Mouse (Mus musculus) embryonic stem cell, embryonic (primary cell): ENCODE data around the gene Ablim2.

Source experiments
- CTCF ChIA-PET, 4 experiments: fragments of 300-600 bp in 2 of 4; fragments of 350-600 bp in 2 of 4; sonication (Branson Sonifier 250); formaldehyde crosslinking; loops; one replicate each; lab custom pipeline; 2022; ENCODE audit warnings: inconsistent platforms in 2 of 4; lab: Charles Lee
- POLR2A ChIA-PET, 4 experiments: fragments of 300-600 bp in 2 of 4; fragments of 350-600 bp in 2 of 4; sonication (Branson Sonifier 250); formaldehyde crosslinking; loops; one replicate each; lab custom pipeline; 2022; ENCODE audit warnings: antibody characterized with exemption in 4 of 4, inconsistent platforms in 1 of 4; lab: Charles Lee

Ablim2 gene

GRCm38 (mm10) chr5:35907633-35908426 lies 150.2 kb downstream of the Ablim2 start:
- ChIA-PET CTCF (interaction anchor here in 2 of 4 experiments (0.6 to 1.6 kb wide), 3 partner anchors 69 to 150 kb away, joined by 3 to 4 read pairs (median 3); no protein-coding TSS in a partner anchor), POLR2A (interaction anchor here in 3 of 4 experiments (0.8 to 2.4 kb wide), 9 partner anchors 7 to 406 kb away, joined by 3 to 13 read pairs (median 3); partner anchors contain the start of gene Afap1 (in 1 of the 3))

GRCm38 (mm10) chr5:35908626-35909443 lies 151.2 kb downstream of the Ablim2 start:
- ChIA-PET POLR2A (interaction anchor here in 3 of 4 experiments (0.7 to 2.4 kb wide), 8 partner anchors 8 to 57 kb away, joined by 3 to 13 read pairs (median 4); partner anchors contain the start of gene Afap1 (in 1 of the 3)), CTCF (interaction anchor here in 1 of 4 experiments (1.6 kb wide), 1 partner anchor 68 kb away, joined by 4 read pairs; no protein-coding TSS in a partner anchor)

GRCm38 (mm10) chr5:35915629-35916300 lies 158.1 kb downstream of the Ablim2 start:
- CTCF ChIA-PET: interaction anchor here in 3 of 4 experiments (0.5 to 1.8 kb wide), 4 partner anchors 28 to 72 kb away, joined by 4 to 7 read pairs (median 5); no protein-coding TSS in a partner anchor
- POLR2A ChIA-PET: interaction anchor here in 2 of 4 experiments (0.6 to 3.1 kb wide), 5 partner anchors 11 to 126 kb away, joined by 3 to 17 read pairs (median 3); partner anchors contain the start of gene Afap1 (in 1 of the 2)

GRCm38 (mm10) chr5:35916666-35917065 lies 159.0 kb downstream of the Ablim2 start:
- CTCF ChIA-PET: interaction anchor here in 2 of 4 experiments (0.5 to 1.6 kb wide), 3 partner anchors 42 to 73 kb away, joined by 5 to 7 read pairs (median 5); no protein-coding TSS in a partner anchor
- POLR2A ChIA-PET: interaction anchor here in 2 of 4 experiments (0.6 to 3.3 kb wide), 7 partner anchors 12 to 126 kb away, joined by 3 to 17 read pairs (median 4); partner anchors contain the start of gene Afap1 (in 1 of the 2)

- ChIA-PET CTCF (interaction anchor here in 3 of 4 experiments (0.7 to 1.2 kb wide), 4 partner anchors 30 to 1914 kb away, joined by 3 to 7 read pairs (median 5); no protein-coding TSS in a partner anchor), POLR2A (interaction anchor here (0.7 to 3.3 kb wide), 12 partner anchors 9 to 613 kb away, joined by 3 to 17 read pairs (median 5); partner anchors contain the start of gene Afap1 (in 1 of the 4))
Measured at GRCm38 (mm10) chr5:35918387-35918786, 160.7 kb downstream of the Ablim2 start.

- ChIA-PET CTCF (interaction anchor here in 1 of 4 experiments (0.5 to 0.7 kb wide), 2 partner anchors 52 to 411 kb away, joined by 3 read pairs; no protein-coding TSS in a partner anchor), POLR2A (interaction anchor here in 1 of 4 experiments (0.9 kb wide), 1 partner anchor 12 kb away, joined by 3 read pairs; no protein-coding TSS in a partner anchor)
Measured at GRCm38 (mm10) chr5:35920076-35920475, 162.4 kb downstream of the Ablim2 start.

- ChIA-PET POLR2A (interaction anchor here in 2 of 4 experiments (0.7 to 1.6 kb wide), 3 partner anchors 12 to 18 kb away, joined by 3 read pairs; no protein-coding TSS in a partner anchor), CTCF (interaction anchor here in 3 of 4 experiments (0.5 to 1.0 kb wide), 4 partner anchors 51 to 411 kb away, joined by 3 to 4 read pairs (median 3); no protein-coding TSS in a partner anchor)
Measured at GRCm38 (mm10) chr5:35920557-35920956, 162.9 kb downstream of the Ablim2 start.

GRCm38 (mm10) chr5:35921141-35921540 lies 163.5 kb downstream of the Ablim2 start:
- CTCF ChIA-PET: interaction anchor here in 3 of 4 experiments (0.6 to 1.4 kb wide), 6 partner anchors 25 to 328 kb away, joined by 3 to 4 read pairs (median 4); no protein-coding TSS in a partner anchor
- POLR2A ChIA-PET: interaction anchor here in 3 of 4 experiments (0.7 to 2.3 kb wide), 7 partner anchors 13 to 21 kb away, joined by 3 to 7 read pairs (median 3); no protein-coding TSS in a partner anchor

- ChIA-PET POLR2A (interaction anchor here in 3 of 4 experiments (0.7 to 2.3 kb wide), 6 partner anchors 13 to 28 kb away, joined by 3 to 7 read pairs (median 4); partner anchors contain the start of gene Afap1 (in 1 of the 3)), CTCF (interaction anchor here (0.7 to 1.5 kb wide), 8 partner anchors 24 to 329 kb away, joined by 3 to 5 read pairs (median 4); no protein-coding TSS in a partner anchor)
Measured at GRCm38 (mm10) chr5:35921595-35922254, 164.0 kb downstream of the Ablim2 start.

GRCm38 (mm10) chr5:35923448-35923847 lies 165.8 kb downstream of the Ablim2 start:
- ChIA-PET POLR2A (interaction anchor here in 2 of 4 experiments (1.1 to 2.3 kb wide), 2 partner anchors 16 kb away, joined by 3 to 7 read pairs; no protein-coding TSS in a partner anchor), CTCF (no interaction called here)

- ChIA-PET POLR2A (interaction anchor here in 2 of 4 experiments (0.5 to 1.2 kb wide), 2 partner anchors 19 to 23 kb away, joined by 3 to 4 read pairs; no protein-coding TSS in a partner anchor), CTCF (interaction anchor here in 1 of 4 experiments (1.1 kb wide), 1 partner anchor 57 kb away, joined by 3 read pairs; no protein-coding TSS in a partner anchor)
Measured at GRCm38 (mm10) chr5:35925171-35925634, 167.5 kb downstream of the Ablim2 start.

GRCm38 (mm10) chr5:35926511-35926910 lies 168.8 kb downstream of the Ablim2 start:
- ChIA-PET CTCF (no interaction called here), POLR2A (no interaction called here)

GRCm38 (mm10) chr5:35931296-35931695 lies 173.6 kb downstream of the Ablim2 start:
- POLR2A ChIA-PET: interaction anchor here in 2 of 4 experiments (0.5 to 0.6 kb wide), 2 partner anchors 139 to 403 kb away, joined by 3 to 7 read pairs; no protein-coding TSS in a partner anchor
- CTCF ChIA-PET: interaction anchor here in 1 of 4 experiments (0.6 kb wide), 1 partner anchor 49 kb away, joined by 6 read pairs; no protein-coding TSS in a partner anchor

GRCm38 (mm10) chr5:35933059-35933458 lies 175.4 kb downstream of the Ablim2 start:
- CTCF ChIA-PET: interaction anchor here in 1 of 4 experiments (1.0 kb wide), 1 partner anchor 13 kb away, joined by 3 read pairs; no protein-coding TSS in a partner anchor
- POLR2A ChIA-PET: interaction anchor here in 2 of 4 experiments (0.6 to 1.8 kb wide), 7 partner anchors 10 to 340 kb away, joined by 3 to 7 read pairs (median 3); no protein-coding TSS in a partner anchor
